Mouse (Mus musculus): Measurements from ENCODE around the gene Olfr555. TPM values are rescaled to one million over a fixed set of nuclear protein-coding genes. Genes with fewer than 3 reads are reported as not detected.

The Olfr555 gene
- polyA plus RNA-seq, 1 experiment from 2014 or later, result not detected

- Histone ChIP-seq H3K27me3 (ENCODE audit: insufficient read depth, poor library complexity, severe bottlenecking) (no peaks in the 10 kb centered on the region), H3K27ac (no peak overlapping the region), H3K36me3 (no peaks in the 10 kb centered on the region), H3K9me3 (no peaks in the 10 kb centered on the region), H3K4me3 (no peak overlapping the region), H3K4me1 (no peaks in the 10 kb centered on the region)
- 91% methylated on average over 7 of the region's 7 CpGs for WGBS
- no peak for DNase-seq (ENCODE audit: low spot score)
These were observed 39.8 kb downstream of the Olfr555 start for GRCm38 (mm10) chr7:102698461-102698860.

- no peak within 1 kb of the TSS for H3K27ac ChIP-seq
- no peaks in the 10 kb centered on the region for H3K4me1 ChIP-seq
- no peak for DNase-seq (ENCODE audit: low spot score)
- H3K9me3 ChIP-seq, result no peaks in the 10 kb centered on the region
- H3K27me3 ChIP-seq (ENCODE audit: insufficient read depth, poor library complexity, severe bottlenecking), result no peaks in the 10 kb centered on the region
- no peak within 1 kb of the TSS for H3K4me3 ChIP-seq
- H3K36me3 ChIP-seq, result no peaks in the 10 kb centered on the region
These were observed 43.3 kb downstream of the Olfr555 start, which contains the start of gene Olfr558 for GRCm38 (mm10) chr7:102701915-102702314. Gene Olfr558 (plus strand): TSS chr7:102702215.

Other genes starting within 250 kb of the Olfr555 start
- 190 and 198 TPM in 2 replicates for gene Rrm1, start 217.1 kb upstream of the Olfr555 start, polyA plus RNA-seq (2016; fragmentation: Nextera tagmentation; extraction: Ambion mirVana)
- gene Olfr543, start 177.1 kb upstream of the Olfr555 start, polyA plus RNA-seq (2016; fragmentation: Nextera tagmentation; extraction: Ambion mirVana), result 0.19 and 0.22 TPM in 2 replicates
- gene Olfr544, start 170.5 kb upstream of the Olfr555 start, polyA plus RNA-seq (2016; fragmentation: Nextera tagmentation; extraction: Ambion mirVana), result 0.04 TPM in 2 replicates
- 0.11 TPM in 1 of 2 replicates, not detected in the other for gene Olfr545, start 159.2 kb upstream of the Olfr555 start, polyA plus RNA-seq (2016; fragmentation: Nextera tagmentation; extraction: Ambion mirVana)
- gene Olfr547, start 124.1 kb upstream of the Olfr555 start, polyA plus RNA-seq (2016; fragmentation: Nextera tagmentation; extraction: Ambion mirVana), result not detected in 2 replicates
- gene Olfr548-ps1, start 117.9 kb upstream of the Olfr555 start, polyA plus RNA-seq (2016; fragmentation: Nextera tagmentation; extraction: Ambion mirVana), result not detected in 2 replicates
- not detected in 2 replicates for gene Olfr549, start 109.0 kb upstream of the Olfr555 start, polyA plus RNA-seq (2016; fragmentation: Nextera tagmentation; extraction: Ambion mirVana)
- 0.47 and 0.65 TPM in 2 replicates for gene Trim21, start 93.3 kb upstream of the Olfr555 start, polyA plus RNA-seq (2016; fragmentation: Nextera tagmentation; extraction: Ambion mirVana)
- gene Olfr550, start 87.4 kb upstream of the Olfr555 start, polyA plus RNA-seq (2016; fragmentation: Nextera tagmentation; extraction: Ambion mirVana), result not detected in 2 replicates
- not detected in 2 replicates for gene Olfr551, start 66.9 kb upstream of the Olfr555 start, polyA plus RNA-seq (2016; fragmentation: Nextera tagmentation; extraction: Ambion mirVana)
- gene Olfr552, start 61.1 kb upstream of the Olfr555 start, polyA plus RNA-seq (2016; fragmentation: Nextera tagmentation; extraction: Ambion mirVana), result not detected in 2 replicates
- not detected in 2 replicates for gene Olfr553, start 40.6 kb upstream of the Olfr555 start, polyA plus RNA-seq (2016; fragmentation: Nextera tagmentation; extraction: Ambion mirVana)
- gene Olfr554, start 20.4 kb upstream of the Olfr555 start, polyA plus RNA-seq (2016; fragmentation: Nextera tagmentation; extraction: Ambion mirVana), result not detected in 2 replicates
- gene Olfr556, start 6.1 kb downstream of the Olfr555 start, polyA plus RNA-seq (2016; fragmentation: Nextera tagmentation; extraction: Ambion mirVana), result not detected in 2 replicates
- 14.6 and 16.2 TPM in 2 replicates for gene Trim68, start 28.5 kb downstream of the Olfr555 start, polyA plus RNA-seq (2016; fragmentation: Nextera tagmentation; extraction: Ambion mirVana)
- gene Olfr557, start 37.1 kb downstream of the Olfr555 start, polyA plus RNA-seq (2016; fragmentation: Nextera tagmentation; extraction: Ambion mirVana), result not detected in 2 replicates
- not detected in 2 replicates for gene Olfr558, start 43.4 kb downstream of the Olfr555 start, polyA plus RNA-seq (2016; fragmentation: Nextera tagmentation; extraction: Ambion mirVana)
- gene Olfr33, start 60.2 kb downstream of the Olfr555 start, polyA plus RNA-seq (2016; fragmentation: Nextera tagmentation; extraction: Ambion mirVana), result not detected in 2 replicates
- gene Olfr559, start 68.7 kb downstream of the Olfr555 start, polyA plus RNA-seq (2016; fragmentation: Nextera tagmentation; extraction: Ambion mirVana), result not detected in 2 replicates
- gene Olfr560, start 100.5 kb downstream of the Olfr555 start, polyA plus RNA-seq (2016; fragmentation: Nextera tagmentation; extraction: Ambion mirVana), result not detected in 2 replicates
- not detected in 2 replicates for gene Olfr78, start 100.6 kb downstream of the Olfr555 start, polyA plus RNA-seq (2016; fragmentation: Nextera tagmentation; extraction: Ambion mirVana)
- not detected in 2 replicates for gene Olfr561, start 112.4 kb downstream of the Olfr555 start, polyA plus RNA-seq (2016; fragmentation: Nextera tagmentation; extraction: Ambion mirVana)
- gene Olfr564, start 144.7 kb downstream of the Olfr555 start, polyA plus RNA-seq (2016; fragmentation: Nextera tagmentation; extraction: Ambion mirVana), result not detected in 2 replicates
- gene Olfr566, start 199.9 kb downstream of the Olfr555 start, polyA plus RNA-seq (2016; fragmentation: Nextera tagmentation; extraction: Ambion mirVana), result not detected in 2 replicates
- not detected in 2 replicates for gene Olfr568, start 218.3 kb downstream of the Olfr555 start, polyA plus RNA-seq (2016; fragmentation: Nextera tagmentation; extraction: Ambion mirVana)
- gene Olfr569, start 232.1 kb downstream of the Olfr555 start, polyA plus RNA-seq (2016; fragmentation: Nextera tagmentation; extraction: Ambion mirVana), result not detected in 2 replicates
- gene Olfr570, start 235.8 kb downstream of the Olfr555 start, polyA plus RNA-seq (2016; fragmentation: Nextera tagmentation; extraction: Ambion mirVana), result not detected in 2 replicates

All from heart, embryonic 10.5 days (tissue).